Mouse (Mus musculus): ENCODE measurements around the gene Krtap17-1.

Krtap17-1 gene

DNA sequence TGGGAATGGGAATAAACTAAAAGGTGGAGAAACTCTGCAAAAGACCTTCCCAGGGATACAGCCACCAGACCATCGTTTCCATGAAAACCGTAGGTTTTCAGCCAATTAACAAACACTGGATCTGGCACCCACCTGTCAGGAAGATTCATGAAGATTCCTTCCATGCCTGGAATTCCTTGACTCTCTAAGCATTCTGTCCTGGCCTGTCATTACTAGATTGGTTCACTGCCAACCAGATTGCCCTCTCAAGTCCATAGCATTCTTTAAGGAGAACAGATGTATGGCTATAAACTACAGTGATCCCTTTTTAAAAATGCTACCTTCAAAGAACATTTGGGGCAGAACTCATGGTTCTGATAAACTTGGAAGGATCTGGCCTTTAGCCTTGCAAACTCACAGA is 27.8 kb downstream of the Krtap17-1 start:
- DNase-seq (ENCODE audit: low read depth, low spot score): no peak

GRCm38 (mm10) chr11:99964213-99964612 is 29.6 kb downstream of the Krtap17-1 start:
- peak; percentile 57 for DNase-seq (ENCODE audit: low read depth, low spot score)

DNA sequence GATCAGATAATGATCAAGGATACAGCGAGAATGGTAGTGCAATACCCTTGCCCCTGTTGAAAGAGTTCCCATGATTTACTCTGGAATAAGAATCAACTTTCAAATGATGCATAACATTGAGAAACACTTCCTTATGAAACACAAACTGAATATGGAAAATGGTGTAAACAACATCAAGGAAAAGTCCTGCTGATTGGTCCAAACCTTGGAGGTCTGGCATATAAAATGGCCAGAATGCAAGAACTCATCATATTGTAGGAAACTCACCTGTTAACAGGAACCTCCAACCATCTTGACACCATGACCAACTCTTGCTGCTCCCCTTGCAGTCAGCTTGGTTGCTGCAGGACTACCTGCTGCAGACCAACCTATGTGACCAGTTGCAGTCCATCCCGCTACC is 45.6 kb downstream of the Krtap17-1 start, which contains the start of gene Krtap9-5:
Gene Krtap9-5, plus strand, starts transcription at position 301 of the 400 bp plus-strand sequence.
- DNase-seq (ENCODE audit: low read depth, low spot score): no peak

All from R1 (cell line).